Mouse (Mus musculus) adrenal gland, adult 2 months (tissue): Measurements from ENCODE around the gene Rnft1. TPM values are rescaled to one million over a fixed set of nuclear protein-coding genes. Genes with fewer than 3 reads are reported as not detected.

Experiments
- DNase-seq: peaks from one replicate; pipeline ENCODE4 v3.0.0; 2021
- long read RNA-seq: library from polyadenylated mRNA; stranded (forward); transcript quantifications from one replicate; pipeline ENCODE4 v2.0.0, GENCODE M21; 2021
- polyA plus RNA-seq: library from polyadenylated mRNA; depleted of rRNA; stranded (reverse); fragments of >200 nt; gene quantifications from 2 replicates; pipeline ENCODE4 v1.2.3, GENCODE M21; 2012; rRNA removed
- total RNA-seq, 2 experiments: library from RNA; stranded (reverse); gene quantifications; 2 replicates each; pipeline ENCODE4 v1.2.3; 2021

The Rnft1 gene
- total RNA-seq (10 to 100 TPM; 32.2 to 48.3 TPM), polyA plus RNA-seq (1.8 and 2.6 TPM in 2 replicates)
- long read RNA-seq, full-length matches to known transcripts = 25 of 32 reads
- long read RNA-seq, partial matches to known transcripts = 2 of 32 reads
- long read RNA-seq, other reads (novel, unspliced or antisense) = 5 of 32 reads

DNA sequence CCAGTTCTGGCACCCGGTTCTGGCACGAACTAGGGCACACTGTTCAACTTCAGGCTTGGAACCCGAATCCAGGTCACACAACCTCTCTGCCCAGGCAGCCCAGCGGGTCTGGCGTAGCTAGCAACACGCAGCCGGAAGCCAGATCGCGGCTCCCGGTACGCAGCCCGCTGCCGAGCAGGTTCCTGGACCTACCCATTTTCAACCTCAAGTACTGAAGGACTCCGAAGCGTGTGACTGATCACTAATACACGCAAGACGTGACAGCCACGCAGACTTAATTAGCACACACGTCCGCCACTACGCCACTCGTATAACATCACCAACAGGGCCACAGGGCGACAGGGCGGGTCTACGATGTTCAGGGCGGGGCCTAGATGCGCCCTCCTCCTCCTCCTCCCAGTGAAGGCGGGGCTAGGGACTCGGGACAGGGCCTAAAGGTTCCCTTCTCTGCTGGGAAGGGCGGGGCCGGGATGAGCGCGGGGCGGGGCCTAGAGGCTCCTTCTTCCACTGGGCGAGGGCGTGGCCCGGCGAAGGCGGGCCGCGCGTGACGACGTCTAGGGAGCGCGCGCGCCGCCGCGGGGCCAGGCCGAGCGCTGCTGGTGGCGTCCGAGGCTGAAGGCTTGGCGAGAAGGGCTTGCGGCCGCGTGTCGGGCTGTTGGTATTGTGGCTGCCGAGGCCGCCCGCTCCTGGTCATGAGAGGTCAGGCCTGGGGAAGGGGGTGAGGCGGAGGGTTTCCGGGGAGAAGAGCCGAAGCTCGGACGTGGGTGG, at the start of gene Rnft1:
Gene Rnft1, plus strand, starts transcription at position 557 of the 768 bp plus-strand sequence.
- DNase-seq = peak; percentile 100

DNA sequence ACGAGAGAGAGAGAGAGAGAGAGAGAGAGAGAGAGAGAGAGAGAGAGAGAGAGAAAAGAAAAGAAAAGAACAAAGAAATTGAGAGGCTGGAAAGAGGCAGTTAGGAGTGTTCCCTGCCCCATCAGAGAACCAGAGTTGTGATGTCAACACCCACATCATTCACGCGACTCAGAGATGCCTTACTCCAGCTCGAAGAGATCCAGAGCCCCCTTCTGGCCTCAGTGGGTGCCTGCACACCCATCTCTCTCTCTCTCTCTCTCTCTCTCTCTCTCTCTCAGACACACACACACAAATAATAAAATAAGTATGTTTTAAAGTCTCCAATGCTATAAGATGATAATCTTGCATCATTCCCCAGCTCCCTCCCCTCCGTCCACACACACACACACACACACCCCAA, 47.6 kb upstream of the Rnft1 start:
- DNase-seq = peak; percentile 16

DNA sequence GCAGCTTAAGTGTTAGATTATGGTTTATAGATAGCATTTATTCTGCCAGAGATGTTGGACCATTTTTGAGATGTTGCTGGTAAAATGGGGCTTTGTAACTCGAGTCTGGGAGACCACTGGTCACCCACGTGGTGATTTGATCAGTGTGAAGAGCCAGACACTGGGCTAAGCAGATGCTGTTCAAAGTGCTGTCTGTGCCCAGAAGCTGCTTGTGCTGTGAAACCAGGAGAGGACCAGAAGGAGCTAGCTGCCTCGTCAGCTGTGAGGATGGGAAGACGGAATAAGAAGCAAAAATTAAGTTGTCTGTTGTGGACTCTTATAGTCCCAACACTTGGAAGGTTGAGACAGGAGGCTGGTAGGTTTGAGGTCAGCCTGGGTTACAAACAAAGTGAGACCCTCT, 46.2 kb upstream of the Rnft1 start:
- no peak for DNase-seq

DNA sequence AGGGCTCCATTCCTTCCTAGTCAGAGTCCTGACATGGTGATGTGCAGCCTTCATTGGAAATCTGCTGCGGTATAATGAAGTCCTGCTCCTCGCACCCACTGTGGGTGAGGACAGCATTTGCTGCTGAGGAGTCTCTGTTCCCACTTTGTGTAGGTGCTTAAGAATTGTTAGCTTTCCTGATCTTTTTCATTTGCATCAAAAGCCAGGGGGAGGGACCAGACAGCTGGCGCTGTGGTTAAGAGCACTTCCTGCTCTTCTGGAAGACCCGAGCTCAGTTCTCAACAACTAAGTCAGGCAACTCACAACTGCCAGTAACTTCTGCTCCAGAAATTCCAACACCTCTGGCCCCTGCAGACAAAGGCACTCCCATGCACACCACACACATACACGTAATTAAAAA, 43.7 kb upstream of the Rnft1 start:
- DNase-seq = no peak

DNA sequence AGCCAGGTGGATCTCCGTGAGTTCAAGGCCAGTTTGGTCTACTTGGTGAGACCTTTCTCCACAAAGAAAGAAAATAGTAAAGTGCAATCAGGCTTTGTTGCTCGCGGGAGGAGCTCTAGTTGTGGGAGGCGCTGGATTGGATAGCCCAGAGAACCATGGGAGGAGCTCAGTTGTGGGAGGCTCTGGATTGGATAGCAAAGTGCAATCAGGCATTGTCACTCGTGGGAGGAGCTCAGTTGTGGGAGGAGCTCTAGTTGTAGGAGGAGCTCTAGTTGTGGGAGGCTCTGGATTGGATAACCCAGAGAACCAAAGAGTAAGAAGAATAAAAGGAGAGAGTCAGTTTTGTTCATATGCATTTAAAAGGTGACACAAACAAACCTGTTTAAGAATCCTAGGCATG, 30.5 kb upstream of the Rnft1 start:
- DNase-seq = no peak

DNA sequence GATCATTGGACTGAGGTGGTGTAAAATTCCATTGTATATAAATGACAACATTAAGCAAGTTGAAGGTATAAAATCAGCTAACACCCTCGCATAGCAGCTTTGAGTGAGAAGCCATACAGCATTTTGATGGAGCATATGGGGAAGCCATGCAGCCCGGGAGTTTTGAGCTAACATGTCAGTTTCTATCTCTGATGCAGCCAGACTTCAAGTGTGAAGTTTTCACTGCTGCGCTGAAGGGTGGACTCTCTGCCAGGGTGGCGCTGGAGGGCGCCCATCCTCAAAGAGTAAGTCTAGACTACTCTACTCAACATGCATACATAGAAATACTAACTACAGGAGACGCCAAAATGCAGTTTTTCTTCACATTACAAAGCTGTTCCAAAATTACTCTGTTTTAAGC, 26.9 kb upstream of the Rnft1 start:
- no peak for DNase-seq

DNA sequence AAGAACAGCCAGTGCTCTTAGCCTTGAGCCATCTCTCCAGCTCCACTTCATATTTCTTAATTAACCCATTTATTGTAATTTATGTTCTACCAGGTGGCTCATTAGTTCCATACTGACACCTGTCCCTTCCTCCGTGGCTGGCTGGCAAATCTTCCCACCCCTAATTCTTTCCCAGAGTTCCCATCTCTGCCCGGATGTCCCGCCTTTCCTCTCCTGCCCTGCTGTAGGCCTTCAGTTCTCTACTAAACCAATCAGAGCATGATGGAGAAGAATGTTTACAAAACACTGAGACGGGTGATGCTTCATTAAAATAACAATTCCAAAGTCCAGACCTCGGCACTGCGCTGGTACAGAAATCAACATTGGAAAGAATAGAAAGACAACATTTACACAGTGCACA, 25.6 kb upstream of the Rnft1 start:
- DNase-seq = no peak

DNA sequence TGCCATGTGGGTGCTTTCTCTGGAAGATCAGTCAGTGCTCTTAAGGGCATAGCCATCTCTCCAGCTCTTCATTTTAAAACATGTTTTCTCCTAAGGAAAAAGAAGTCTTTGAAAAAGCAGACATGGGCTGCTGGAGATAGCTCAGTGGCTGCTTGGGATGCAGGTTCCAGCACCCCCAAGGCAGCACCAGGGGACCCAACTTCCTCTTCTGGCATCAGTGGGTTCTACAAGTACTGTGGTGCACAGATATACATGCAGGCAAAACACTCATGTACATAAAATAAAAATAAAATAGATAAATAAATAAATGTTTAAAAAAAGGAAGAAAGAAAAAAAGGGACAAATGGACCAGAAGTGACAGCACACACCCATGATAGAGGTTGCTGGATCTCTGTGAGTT, 21.9 kb upstream of the Rnft1 start:
- DNase-seq = no peak

DNA sequence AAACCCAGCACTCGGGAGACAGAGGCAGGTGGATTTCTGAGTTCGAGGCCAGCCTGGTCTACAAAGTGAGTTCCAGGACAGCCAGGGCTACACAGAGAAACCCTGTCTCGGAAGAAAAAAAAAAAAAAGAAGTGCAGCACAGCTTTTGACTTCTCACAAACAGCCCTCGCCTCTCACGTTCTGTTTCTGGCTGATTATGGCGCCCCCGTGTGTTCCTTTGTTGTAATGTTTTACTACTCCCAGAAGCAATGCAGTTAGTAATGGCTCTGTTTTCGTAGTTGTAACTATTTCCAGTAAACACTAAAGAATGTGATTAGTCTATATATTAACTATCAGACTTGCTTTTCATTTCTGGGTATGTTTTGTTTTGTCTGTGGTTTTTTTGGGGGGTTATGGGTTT, 20.2 kb upstream of the Rnft1 start:
- DNase-seq = peak; percentile 44

DNA sequence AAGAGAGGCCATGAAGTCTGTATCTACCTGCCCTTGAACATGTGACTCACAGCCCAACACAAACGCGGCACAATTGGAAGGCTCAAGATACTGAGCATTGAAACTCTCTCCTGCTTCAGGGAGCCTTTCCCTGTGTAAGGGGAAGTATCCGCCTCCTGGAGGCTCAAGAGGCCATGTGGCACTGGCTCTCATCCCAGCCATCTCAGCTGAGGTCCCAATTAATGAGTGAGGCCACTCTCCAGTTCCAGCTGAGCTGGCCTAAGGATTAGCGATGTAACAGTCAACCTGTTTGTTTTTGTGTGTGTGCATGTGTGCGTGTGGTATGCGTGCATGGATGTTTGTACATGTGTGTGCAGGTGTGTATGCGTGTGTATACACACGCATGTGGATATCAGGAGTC, 16.1 kb upstream of the Rnft1 start:
- no peak for DNase-seq

DNA sequence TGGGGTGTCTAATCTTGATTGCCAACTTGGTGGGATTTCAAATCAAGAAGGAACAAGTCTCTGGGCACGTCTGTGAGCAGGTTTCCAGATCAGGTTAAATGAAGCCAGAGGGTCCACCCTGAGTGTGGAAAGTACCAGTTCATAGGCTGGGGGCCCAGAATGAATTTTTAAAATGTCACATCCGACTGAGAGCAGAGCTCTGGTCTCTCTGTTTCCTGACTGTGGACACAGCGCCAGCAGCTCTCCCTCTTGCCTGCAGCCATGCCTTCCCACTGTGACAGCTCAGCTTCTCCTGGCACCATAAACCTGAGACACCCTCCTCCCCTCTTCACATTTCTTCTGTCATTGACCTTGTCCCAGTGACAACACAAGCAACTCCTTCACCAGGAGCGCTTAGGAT, 15.5 kb upstream of the Rnft1 start:
- DNase-seq = no peak

DNA sequence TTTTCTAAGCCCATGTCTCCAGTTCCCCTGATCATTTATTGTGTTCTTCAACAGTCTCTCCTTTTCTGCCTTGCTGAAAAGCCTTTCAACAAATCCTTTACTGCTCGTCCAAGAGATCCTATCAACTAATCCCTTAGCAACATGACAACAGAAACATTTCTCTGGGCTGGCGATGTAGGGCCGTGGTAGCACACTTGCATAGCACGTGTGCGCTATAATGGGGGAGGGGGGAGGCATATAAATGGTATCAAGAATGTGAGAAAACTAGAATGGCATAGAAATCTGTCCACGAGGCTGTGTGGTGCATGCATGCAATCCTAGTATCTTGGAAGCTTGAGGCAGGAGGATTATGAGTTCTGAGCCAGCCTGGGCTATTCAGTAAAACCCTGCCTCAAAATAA, 12.7 kb upstream of the Rnft1 start:
- DNase-seq = no peak

DNA sequence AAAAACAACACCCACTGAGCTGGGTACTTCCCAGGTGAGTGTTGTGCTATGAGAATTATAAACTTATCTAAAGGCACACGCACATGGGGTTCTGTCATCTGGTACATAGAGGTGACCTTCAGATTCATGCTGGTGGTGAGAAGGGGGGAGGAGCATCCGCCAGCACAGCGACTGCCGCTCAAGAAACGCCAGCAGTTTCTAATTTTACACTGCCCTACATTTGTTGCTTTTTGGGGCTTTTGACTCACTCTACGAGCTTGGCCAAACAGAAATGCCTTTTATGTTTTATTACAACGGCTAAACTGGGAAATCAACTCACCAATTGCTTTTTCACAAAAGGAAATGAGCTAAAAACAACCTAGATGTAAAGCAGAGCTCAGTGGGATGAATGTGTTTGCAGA, 11.7 kb upstream of the Rnft1 start:
- DNase-seq = peak; percentile 49

DNA sequence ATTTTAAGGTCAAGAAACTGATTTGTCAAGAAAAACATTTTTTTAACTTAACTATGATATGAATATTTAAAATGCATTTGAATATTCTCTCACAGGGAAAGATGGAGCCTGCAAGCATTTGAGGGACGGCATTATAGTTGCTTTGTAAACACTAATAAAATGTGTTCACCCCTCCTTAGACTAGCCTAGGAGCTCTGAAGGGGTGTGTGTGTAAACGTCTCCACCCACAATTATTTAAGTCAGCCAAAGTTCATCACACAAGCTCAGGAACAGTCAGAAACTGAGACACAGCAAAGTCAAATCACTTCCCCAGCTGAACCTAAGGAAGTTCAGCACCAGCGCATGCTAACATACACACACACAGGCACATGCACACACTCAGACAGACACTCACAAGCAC, 10.9 kb upstream of the Rnft1 start:
- DNase-seq = no peak

DNA sequence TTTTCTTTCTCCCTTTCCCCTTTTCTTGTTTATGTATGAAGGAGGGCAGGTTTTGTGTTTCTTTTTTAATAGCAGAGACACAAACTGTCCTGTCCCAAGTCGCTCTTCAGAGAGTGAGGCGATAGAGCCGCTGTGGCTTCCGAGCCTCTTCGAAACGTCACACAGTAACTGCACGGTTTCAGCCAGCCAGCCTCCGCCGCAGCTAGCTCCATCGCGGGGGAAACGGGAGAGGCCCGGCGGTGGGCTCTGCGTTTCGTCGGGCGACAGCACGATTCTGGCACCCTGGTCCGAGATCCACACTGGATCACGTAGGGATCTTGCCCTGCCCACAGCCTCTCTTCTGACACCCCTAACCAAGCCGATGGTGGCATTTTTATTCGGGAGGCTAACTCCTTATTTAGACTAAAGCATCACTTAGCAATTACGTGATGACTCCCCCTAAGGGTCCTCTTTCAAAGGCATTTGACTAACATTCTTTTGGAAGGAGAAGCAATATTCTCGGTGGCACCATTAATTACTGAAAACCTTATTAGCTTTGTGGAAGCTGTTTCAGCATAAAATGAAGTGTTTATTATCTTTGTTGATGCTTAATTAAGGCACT, 553 bp downstream of the Rnft1 start:
- peak; percentile 63 for DNase-seq

DNA sequence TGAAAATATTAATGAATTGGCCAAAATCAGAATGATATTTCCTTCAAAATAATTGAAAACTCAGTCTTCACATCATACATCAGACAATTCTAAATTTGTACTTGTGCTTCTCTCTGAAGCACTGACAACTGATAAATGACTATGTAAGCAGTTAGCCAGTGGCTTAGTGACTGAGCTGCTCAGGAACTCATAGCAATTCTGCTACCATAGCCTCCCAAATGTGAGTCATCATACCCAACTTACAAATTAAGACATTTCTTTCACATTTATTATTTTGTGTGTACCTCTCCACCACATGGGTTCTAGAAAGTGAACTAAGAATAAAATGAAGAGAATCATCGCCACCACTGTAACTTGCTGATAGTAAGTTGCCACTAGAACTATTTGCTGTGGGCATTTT, 6.3 kb downstream of the Rnft1 start:
- DNase-seq = no peak

DNA sequence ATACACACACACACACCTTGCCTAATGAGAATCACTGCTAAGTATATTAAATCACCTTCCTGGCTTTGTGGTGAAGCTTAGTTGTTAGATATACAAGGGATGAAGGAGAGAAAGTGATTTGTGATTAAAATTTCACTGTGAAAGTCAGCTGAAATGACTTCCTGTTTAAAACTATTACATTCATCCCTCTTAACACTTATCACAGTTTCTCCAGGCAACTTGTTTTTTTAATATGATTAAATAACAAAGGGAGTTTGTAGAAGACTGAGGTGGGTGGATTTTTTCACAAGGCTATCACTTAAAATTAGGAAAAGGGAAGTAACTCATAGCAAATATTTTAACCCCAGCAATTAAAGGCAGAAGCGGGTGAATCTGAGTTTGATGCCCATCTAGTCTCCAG, 12.9 kb downstream of the Rnft1 start:
- DNase-seq = no peak

DNA sequence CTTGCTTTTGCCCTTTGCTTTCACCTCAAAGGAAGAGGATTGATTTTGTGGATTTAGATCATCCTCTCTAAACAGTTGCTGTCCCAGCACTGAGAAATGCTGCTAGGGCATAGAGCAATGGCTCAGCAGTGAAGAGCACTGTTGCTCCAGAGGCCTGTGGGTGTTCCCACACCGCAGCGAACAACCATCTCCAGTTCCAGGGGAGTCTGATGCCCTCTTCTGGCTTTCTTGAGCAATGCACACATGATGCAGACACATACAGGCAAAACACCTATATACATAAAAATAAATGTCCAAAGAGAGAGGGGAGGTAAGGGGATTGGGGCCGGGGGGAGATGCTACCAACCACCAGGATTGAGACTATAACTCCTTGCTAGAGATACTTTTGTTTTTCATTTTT, 13.5 kb downstream of the Rnft1 start:
- no peak for DNase-seq

DNA sequence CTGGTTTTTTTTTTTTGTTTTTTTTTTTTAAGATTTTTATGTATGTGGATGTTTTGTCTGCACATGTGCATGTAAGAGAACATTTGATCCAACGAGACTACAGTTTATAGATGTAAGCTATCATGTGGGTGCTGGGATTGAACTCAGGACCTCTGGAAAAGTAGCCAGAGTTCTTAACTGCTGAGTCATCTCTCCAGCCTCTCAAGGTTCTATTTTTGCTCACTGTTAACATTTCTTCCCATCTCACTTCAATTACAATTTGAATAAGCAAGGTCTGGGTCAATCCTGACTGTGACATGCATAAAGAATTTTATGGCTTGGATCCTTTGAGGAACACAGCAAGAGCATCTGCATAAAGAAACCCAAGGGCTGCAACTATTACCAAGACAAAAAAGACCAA, 16.3 kb downstream of the Rnft1 start:
- DNase-seq = no peak

DNA sequence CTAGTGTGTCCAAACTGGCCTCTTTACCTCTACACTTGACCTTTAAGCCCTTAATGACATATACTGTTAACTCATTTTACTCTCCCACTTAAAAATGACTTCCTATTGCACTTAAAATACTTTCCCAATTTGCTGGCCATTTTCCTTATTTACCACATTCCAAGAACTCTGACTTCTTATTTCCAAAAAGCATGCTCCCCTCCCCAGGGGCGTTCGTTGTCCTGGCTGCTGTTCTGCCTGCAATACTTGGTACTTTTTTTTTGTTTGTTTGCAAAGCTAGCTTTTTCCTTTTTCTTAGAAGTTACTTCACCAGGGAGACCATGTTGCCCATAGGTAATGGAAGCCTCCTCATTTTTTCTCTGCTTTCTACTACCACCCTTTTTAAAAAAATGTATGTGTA, 18.7 kb downstream of the Rnft1 start:
- DNase-seq = no peak

DNA sequence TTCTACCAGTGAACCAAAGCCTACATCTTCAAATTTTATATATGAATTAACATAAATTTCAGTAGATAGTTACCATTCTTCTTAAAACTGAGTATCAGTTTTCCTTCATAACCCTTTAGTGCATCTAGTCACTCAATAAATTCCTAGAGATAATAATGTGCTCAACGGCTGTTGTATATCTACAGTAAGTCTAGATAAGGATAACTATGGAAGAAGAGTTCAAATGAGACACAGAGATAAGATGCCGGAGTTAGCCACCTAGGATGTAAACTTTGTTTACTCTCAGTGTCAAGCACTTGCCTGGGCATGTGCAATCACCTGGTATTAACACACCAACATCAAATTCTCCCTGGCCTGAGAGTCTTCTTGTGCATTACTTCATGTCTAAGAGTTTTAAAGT, 22.9 kb downstream of the Rnft1 start:
- DNase-seq = no peak

DNA sequence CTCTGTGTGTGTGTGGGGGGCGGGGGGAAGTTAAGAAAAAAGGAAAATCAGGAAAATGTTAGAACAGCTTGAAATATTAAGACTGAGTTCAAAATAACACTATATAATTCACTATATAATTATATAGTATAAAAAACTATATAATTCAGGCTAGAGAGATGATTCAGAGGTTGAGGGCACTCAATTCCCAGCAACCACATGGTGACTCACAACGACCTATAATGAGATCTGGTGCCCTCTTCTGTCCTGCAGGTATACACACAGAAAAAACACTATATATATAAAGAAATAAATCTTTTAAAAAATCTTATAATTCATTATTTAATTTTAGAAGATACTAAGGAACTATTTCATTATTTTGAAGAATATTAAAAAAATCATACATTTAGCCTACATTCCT, 23.5 kb downstream of the Rnft1 start:
- no peak for DNase-seq

DNA sequence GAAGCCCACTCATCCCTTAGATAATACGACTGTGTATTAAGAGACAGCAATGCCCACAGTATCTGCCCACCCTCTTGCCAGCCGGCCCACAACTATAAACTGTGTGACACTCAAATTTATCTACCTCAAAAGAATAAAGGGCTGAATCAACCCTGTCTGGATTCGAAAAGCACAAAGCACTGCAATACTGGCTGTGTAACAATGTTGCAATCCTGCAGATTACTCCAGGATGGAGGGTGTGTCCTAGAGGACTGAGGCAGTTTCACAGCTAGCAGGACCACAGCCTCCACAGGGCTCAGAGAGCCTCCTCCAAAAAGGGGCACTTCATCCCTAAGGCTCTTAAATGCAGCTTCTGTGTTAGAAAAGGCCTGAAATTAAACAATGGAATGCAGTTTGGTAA, 32.2 kb downstream of the Rnft1 start:
- DNase-seq = no peak

DNA sequence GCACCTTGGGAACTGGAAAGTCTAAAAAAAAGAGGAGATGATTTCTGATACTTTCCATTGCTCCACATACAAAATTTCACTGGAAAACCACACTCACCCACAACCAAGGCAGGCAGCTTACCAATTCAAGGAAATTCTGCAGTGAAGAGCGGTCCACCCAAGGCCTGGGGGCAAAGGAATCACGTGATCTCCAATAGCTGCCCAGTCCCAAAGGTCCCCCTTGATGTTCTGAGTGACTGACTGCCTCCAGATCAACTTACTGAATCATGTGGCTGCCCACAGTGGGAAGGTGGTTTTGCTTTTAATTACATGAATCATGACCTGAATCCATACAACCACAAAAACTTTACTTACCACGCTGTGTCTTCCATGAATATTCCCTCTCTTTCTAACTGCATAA, 32.8 kb downstream of the Rnft1 start:
- DNase-seq = no peak
